In genomic region chr13:113911986-113912519, GRCm38 (mm10) we compare ENCODE assay signal across 24 mouse cellular contexts.
DNase-seq lines count a peak whose midpoint lies in the region; ATAC-seq and TF ChIP-seq lines count a peak whose summit lies in the region.
"Had no signal": no experiment of that assay in that cellular context is flagged by ENCODE, and none has a peak within 500 bp of the region (broad histone marks: within the 10 kb centered on the region; RNA-seq: fewer than 3 reads in every experiment).

No protein-coding gene starts in this region.

- no peak for TF ChIP-seq POLR2A in brain, embryonic 14.5 days (IDR thresholded peaks at IDR 0.05; ENCODE audit: borderline replicate concordance, extremely low read depth, insufficient read depth, insufficient read length, poor library complexity, severe bottlenecking)

- no peak overlapping the region for H3K9ac ChIP-seq in hindbrain, embryonic 13.5 days
- H3K9ac ChIP-seq in forebrain, embryonic 15.5 days (replicated peaks) = no peak overlapping the region
- H3K9ac ChIP-seq in hindbrain, postnatal 0 days (replicated peaks; ENCODE audit: low read length) = no peak overlapping the region
- H3K9ac ChIP-seq: embryonic facial prominence, embryonic 13.5 days; heart, embryonic 12.5 days; limb, embryonic 12.5 days; liver, embryonic 12.5 days had no signal

- no peak overlapping the region for H3K4me3 ChIP-seq in hindbrain, embryonic 13.5 days
- no peak overlapping the region for H3K4me3 ChIP-seq in hindbrain, embryonic 10.5 days
- H3K4me3 ChIP-seq in forebrain, embryonic 15.5 days = no peak overlapping the region
- H3K4me3 ChIP-seq in hindbrain, postnatal 0 days (ENCODE audit: low read length) = no peak overlapping the region
- H3K4me3 ChIP-seq: embryonic facial prominence, embryonic 13.5 days; heart, embryonic 12.5 days; limb, embryonic 12.5 days; liver, embryonic 12.5 days had no signal

- WGBS in hindbrain, embryonic 13.5 days = 39% methylated on average over 11 of the region's 11 CpGs
- WGBS in hindbrain, embryonic 10.5 days = 53% methylated on average over 11 of the region's 11 CpGs
- 57% methylated on average over 11 of the region's 11 CpGs for WGBS in forebrain, embryonic 15.5 days
- 33% methylated on average over 11 of the region's 11 CpGs for WGBS in hindbrain, postnatal 0 days

- DNase-seq in hindbrain, embryonic 10.5 days (ENCODE audit: low spot score) = no peak
- peak; percentile 64 for DNase-seq in brain, embryonic 14.5 days (ENCODE audit: low read depth)
- peak; percentile 28 for DNase-seq in hindbrain, postnatal 0 days (ENCODE audit: low spot score)
- DNase-seq in cerebellum, adult 9-11 months = no peak
- DNase-seq: cerebellum, adult 11-12 months; cerebellum, postnatal 25 days; embryo, embryonic 11 days; gastrocnemius, postnatal 14 days; heart, adult 18-20 months; heart, postnatal 10 days; kidney, adult 11 months; kidney, postnatal 4 days; lung, adult 18-20 months; lung, postnatal 14 days; right cerebral cortex, postnatal 25 days; spleen, adult 18-20 months had no signal

- H3K27ac ChIP-seq in hindbrain, embryonic 13.5 days = no peak overlapping the region
- H3K27ac ChIP-seq in hindbrain, embryonic 10.5 days = no peak overlapping the region
- H3K27ac ChIP-seq in forebrain, embryonic 15.5 days (replicated peaks) = no peak overlapping the region
- H3K27ac ChIP-seq in hindbrain, postnatal 0 days = no peak overlapping the region
- H3K27ac ChIP-seq: embryonic facial prominence, embryonic 13.5 days; limb, embryonic 12.5 days; liver, embryonic 12.5 days had no signal

- peaks cover 6% of the 10 kb centered on the region; the same call in 1 of the 2 replicates for H3K27me3 ChIP-seq in hindbrain, embryonic 13.5 days
- peaks cover 10% of the 10 kb centered on the region; the same call in 1 of the 2 replicates for H3K27me3 ChIP-seq in hindbrain, embryonic 10.5 days (ENCODE audit: insufficient read depth, poor library complexity, severe bottlenecking)
- H3K27me3 ChIP-seq in forebrain, embryonic 15.5 days = no peaks in the 10 kb centered on the region
- H3K27me3 ChIP-seq in hindbrain, postnatal 0 days (ENCODE audit: insufficient read depth, low read length) = no peaks in the 10 kb centered on the region
- H3K27me3 ChIP-seq: embryonic facial prominence, embryonic 13.5 days; heart, embryonic 12.5 days; limb, embryonic 12.5 days; liver, embryonic 12.5 days; Patski had no signal

- H3K9me3 ChIP-seq in hindbrain, embryonic 13.5 days = no peaks in the 10 kb centered on the region
- no peaks in the 10 kb centered on the region for H3K9me3 ChIP-seq in hindbrain, embryonic 10.5 days
- no peaks in the 10 kb centered on the region for H3K9me3 ChIP-seq in forebrain, embryonic 15.5 days
- no peaks in the 10 kb centered on the region for H3K9me3 ChIP-seq in hindbrain, postnatal 0 days (ENCODE audit: low read length)
- H3K9me3 ChIP-seq: embryonic facial prominence, embryonic 13.5 days; heart, embryonic 12.5 days; limb, embryonic 12.5 days; liver, embryonic 12.5 days had no signal

- no peak for TF ChIP-seq CTCF in brain, embryonic 14.5 days (IDR thresholded peaks at IDR 0.05; ENCODE audit: borderline replicate concordance, extremely low read depth, insufficient read depth, insufficient read length)
- TF ChIP-seq CTCF in hindbrain, postnatal 0 days (IDR thresholded peaks at IDR 0.05; ENCODE audit: low read depth) = no peak

- peak; percentile 36; the same call in 1 of the 2 replicates for ATAC-seq in hindbrain, embryonic 13.5 days (ENCODE audit: low FRiP score)
- peak; percentile 24; the same call in 1 of the 2 replicates for ATAC-seq in forebrain, embryonic 15.5 days (replicated peaks)
- ATAC-seq in hindbrain, postnatal 0 days = peak; percentile 68
- no peak for ATAC-seq in erythroid progenitor cell, adult 5-6 weeks (replicated peaks; ENCODE audit: low FRiP score, poor library complexity, severe bottlenecking)
- ATAC-seq: liver, embryonic 12.5 days; Patski had no signal

- H3K4me1 ChIP-seq in hindbrain, embryonic 13.5 days (replicated peaks) = peaks cover 15% of the 10 kb centered on the region
- H3K4me1 ChIP-seq in hindbrain, embryonic 10.5 days (replicated peaks) = peaks cover 38% of the 10 kb centered on the region
- H3K4me1 ChIP-seq in forebrain, embryonic 15.5 days = peaks cover 12% of the 10 kb centered on the region
- H3K4me1 ChIP-seq in hindbrain, postnatal 0 days (ENCODE audit: insufficient read depth, low read length) = peaks cover 11% of the 10 kb centered on the region; the same call in 1 of the 2 replicates
- H3K4me1 ChIP-seq: limb, embryonic 12.5 days; liver, embryonic 12.5 days had no signal

- H3K36me3 ChIP-seq in hindbrain, embryonic 13.5 days = no peaks in the 10 kb centered on the region
- H3K36me3 ChIP-seq in hindbrain, embryonic 10.5 days = no peaks in the 10 kb centered on the region
- no peaks in the 10 kb centered on the region for H3K36me3 ChIP-seq in forebrain, embryonic 15.5 days
- no peaks in the 10 kb centered on the region for H3K36me3 ChIP-seq in hindbrain, postnatal 0 days (ENCODE audit: insufficient read depth, low read length)
- H3K36me3 ChIP-seq: embryonic facial prominence, embryonic 13.5 days had no signal

- 0 out of 2 replicates have a peak overlapping the region, but pooled peaks have one; percentile 19 for H3K4me2 ChIP-seq in hindbrain, embryonic 13.5 days
- H3K4me2 ChIP-seq in forebrain, embryonic 15.5 days (replicated peaks) = no peak overlapping the region
- H3K4me2 ChIP-seq in hindbrain, postnatal 0 days (ENCODE audit: low read depth, low read length) = peak overlapping the region; percentile 21; the same call in 1 of the 2 replicates
- H3K4me2 ChIP-seq: embryonic facial prominence, embryonic 13.5 days; heart, embryonic 12.5 days; limb, embryonic 12.5 days; liver, embryonic 12.5 days had no signal

Comparison
In these comparisons a context has a peak if more than half of its experiments do, and no peak if none do; other contexts are left out.
1. DNase-seq: peak in brain, embryonic 14.5 days (single experiment) and hindbrain, postnatal 0 days (single experiment); none in hindbrain, embryonic 10.5 days (single experiment) and cerebellum, adult 9-11 months (single experiment).